ENCODE assay signal across 9 mouse cellular contexts in the genomic region with DNA sequence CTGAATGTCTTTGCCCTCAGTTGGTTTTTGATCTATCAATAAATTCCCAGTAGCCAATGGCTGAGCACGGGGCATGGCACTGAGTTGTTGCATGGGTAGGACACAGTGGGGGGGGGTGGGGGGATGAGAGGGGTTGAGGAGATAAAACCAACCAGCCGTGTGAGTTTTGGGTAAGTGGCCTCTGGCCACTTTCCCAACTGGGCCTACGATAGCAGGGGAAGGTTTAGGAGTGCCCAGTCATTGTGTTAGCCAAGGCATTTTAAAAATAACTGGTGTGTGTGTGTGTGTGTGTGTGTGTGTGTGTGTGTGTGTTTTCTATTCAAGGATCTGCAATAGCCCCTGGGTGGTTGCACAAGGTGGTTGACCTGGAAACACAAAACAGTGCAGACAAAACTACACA. TPM values are rescaled to one million over a fixed set of nuclear protein-coding genes. Genes with fewer than 3 reads are reported as not detected.
A peak's percentile ranks its signal among the peaks of the same experiment; 100 is the strongest.
DNase-seq lines count a peak whose midpoint lies in the region; ATAC-seq and TF ChIP-seq lines count a peak whose summit lies in the region.
"Had no signal": no experiment of that assay in that cellular context is flagged by ENCODE, and none has a peak within 500 bp of the region (broad histone marks: within the 10 kb centered on the region; RNA-seq: fewer than 3 reads in every experiment).

No protein-coding gene starts in this region.

- H3K36me3 ChIP-seq in kidney, adult 2 months (ENCODE audit: control insufficient read depth, insufficient read depth, low read length): no peaks in the 10 kb centered on the region
- no peaks in the 10 kb centered on the region for H3K36me3 ChIP-seq in kidney, embryonic 15.5 days
- no peaks in the 10 kb centered on the region for H3K36me3 ChIP-seq in heart, embryonic 16.5 days (ENCODE audit: control insufficient read depth, insufficient read depth)
- no peaks in the 10 kb centered on the region for H3K36me3 ChIP-seq in liver, postnatal 0 days (replicated peaks; ENCODE audit: insufficient read depth, low read length)
- H3K36me3 ChIP-seq: lung, embryonic 15.5 days had no signal

- 20% methylated on average over 3 of the region's 3 CpGs for WGBS in kidney, adult 2 months
- WGBS in kidney, embryonic 15.5 days: 18% methylated on average over 3 of the region's 3 CpGs
- 10% methylated on average over 3 of the region's 3 CpGs for WGBS in heart, embryonic 16.5 days
- 9% methylated on average over 3 of the region's 3 CpGs for WGBS in liver, postnatal 0 days (ENCODE audit: insufficient replicate concordance)

- H3K9me3 ChIP-seq in kidney, embryonic 15.5 days (replicated peaks): no peaks in the 10 kb centered on the region
- H3K9me3 ChIP-seq in heart, embryonic 16.5 days (replicated peaks; ENCODE audit: control insufficient read depth, low read length): no peaks in the 10 kb centered on the region
- H3K9me3 ChIP-seq in liver, postnatal 0 days (ENCODE audit: low read length): no peaks in the 10 kb centered on the region
- H3K9me3 ChIP-seq: lung, embryonic 15.5 days had no signal

- no peak for TF ChIP-seq POLR2A in kidney, adult 2 months (IDR thresholded peaks at IDR 0.05; ENCODE audit: low read depth, low read length)

- no peaks in the 10 kb centered on the region for H3K27me3 ChIP-seq in kidney, adult 2 months (replicated peaks; ENCODE audit: control insufficient read depth, insufficient read depth, low read length)
- no peaks in the 10 kb centered on the region for H3K27me3 ChIP-seq in kidney, embryonic 15.5 days
- H3K27me3 ChIP-seq in heart, embryonic 16.5 days (ENCODE audit: control insufficient read depth, insufficient read depth, low read length): no peaks in the 10 kb centered on the region
- H3K27me3 ChIP-seq in liver, postnatal 0 days (ENCODE audit: insufficient read depth, low read length): no peaks in the 10 kb centered on the region
- H3K27me3 ChIP-seq: lung, embryonic 15.5 days had no signal

- no peak overlapping the region for H3K4me3 ChIP-seq in kidney, adult 2 months (ENCODE audit: insufficient read depth, low read depth, low read length)
- H3K4me3 ChIP-seq in kidney, embryonic 15.5 days (replicated peaks): no peak overlapping the region
- no peak overlapping the region for H3K4me3 ChIP-seq in heart, embryonic 16.5 days (ENCODE audit: low read length)
- no peak overlapping the region for H3K4me3 ChIP-seq in liver, postnatal 0 days (ENCODE audit: low read depth, low read length)
- H3K4me3 ChIP-seq: lung, embryonic 15.5 days had no signal

- no peak for TF ChIP-seq CTCF in kidney, adult 2 months (conservative IDR thresholded peaks at IDR 0.05; ENCODE audit: insufficient read depth, insufficient read length, low read depth, low read length)
- TF ChIP-seq CTCF in liver, postnatal 0 days (IDR thresholded peaks at IDR 0.05; ENCODE audit: low read depth): no peak

- H3K4me1 ChIP-seq in kidney, adult 2 months (ENCODE audit: control insufficient read depth, insufficient read depth, low read length): peaks cover 41% of the 10 kb centered on the region
- H3K4me1 ChIP-seq in kidney, embryonic 15.5 days: peaks cover 34% of the 10 kb centered on the region
- peaks cover 28% of the 10 kb centered on the region for H3K4me1 ChIP-seq in heart, embryonic 16.5 days (ENCODE audit: control insufficient read depth, insufficient read depth, low read length)
- H3K4me1 ChIP-seq in liver, postnatal 0 days (ENCODE audit: insufficient read depth): peaks cover 53% of the 10 kb centered on the region

- TF ChIP-seq EP300 in liver, postnatal 0 days (IDR thresholded peaks at IDR 0.05; ENCODE audit: low read depth): no peak

- H3K9ac ChIP-seq in kidney, embryonic 15.5 days: no peak overlapping the region
- H3K9ac ChIP-seq in heart, embryonic 16.5 days (ENCODE audit: low read length): no peak overlapping the region; the same call in 1 of the 2 replicates
- no peak overlapping the region for H3K9ac ChIP-seq in liver, postnatal 0 days (replicated peaks)
- H3K9ac ChIP-seq: lung, embryonic 15.5 days had no signal

- H3K4me2 ChIP-seq in kidney, embryonic 15.5 days: no peak overlapping the region
- H3K4me2 ChIP-seq in heart, embryonic 16.5 days (ENCODE audit: low read depth, low read length): no peak overlapping the region
- H3K4me2 ChIP-seq in liver, postnatal 0 days (ENCODE audit: low read depth, low read length): no peak overlapping the region
- H3K4me2 ChIP-seq: lung, embryonic 15.5 days had no signal

- DNase-seq in kidney, adult 2 months: no peak
- DNase-seq in heart, adult 8-10 months (ENCODE audit: low spot score): peak; percentile 36
- DNase-seq in liver, postnatal 0 days: no peak
- DNase-seq in right cerebral cortex, postnatal 14 days: no peak
- DNase-seq in adrenal gland, adult 8-10 months: no peak
- DNase-seq: adrenal gland, postnatal 10 days had no signal

- peak overlapping the region; percentile 36; the same call in 1 of the 2 replicates for H3K27ac ChIP-seq in kidney, adult 2 months (ENCODE audit: insufficient read depth, low read depth, low read length)
- no peak overlapping the region for H3K27ac ChIP-seq in kidney, embryonic 15.5 days
- peak overlapping the region; percentile 53 for H3K27ac ChIP-seq in heart, embryonic 16.5 days (ENCODE audit: low read length)
- H3K27ac ChIP-seq in liver, postnatal 0 days (ENCODE audit: low read depth): 0 out of 2 replicates have a peak overlapping the region, but pooled peaks have one; percentile 71

- no peak for ATAC-seq in kidney, embryonic 15.5 days (replicated peaks; ENCODE audit: low FRiP score)
- ATAC-seq in heart, embryonic 16.5 days (replicated peaks; ENCODE audit: extremely low read depth, insufficient read depth, low FRiP score): peak; percentile 86
- ATAC-seq in liver, postnatal 0 days: peak; percentile 16; the same call in 1 of the 2 replicates

RNA-seq across cellular contexts. Expression of a gene that starts 12.4 kb away (rescaled TPM):
- 36.1 and 46.6 TPM in 2 replicates for polyA plus RNA-seq in kidney, adult 2 months (2012; rRNA removed)
- polyA plus RNA-seq in kidney, embryonic 15.5 days (2015; fragmentation: Nextera tagmentation; extraction: Ambion mirVana): 31.5 and 32.6 TPM in 2 replicates
- total RNA-seq in heart, adult 8-10 months (2022): 100 to 1,000 TPM; 112 to 123 (median 116) TPM
- polyA plus RNA-seq in heart, embryonic 16.5 days (2015; fragmentation: Nextera tagmentation; extraction: Ambion mirVana): 29.0 and 31.3 TPM in 2 replicates
- polyA plus RNA-seq in liver, postnatal 0 days (2015; fragmentation: Nextera tagmentation; extraction: Ambion mirVana): 14.8 and 17.3 TPM in 2 replicates
- total RNA-seq in adrenal gland, adult 8-10 months (2022): 100 to 1,000 TPM; 143 to 180 (median 160) TPM

RNA-seq across cellular contexts. Expression of a gene that starts 21.9 kb away (rescaled TPM):
- polyA plus RNA-seq in kidney, adult 2 months (2012; rRNA removed): 343 and 361 TPM in 2 replicates
- 13.6 and 14.6 TPM in 2 replicates for polyA plus RNA-seq in kidney, embryonic 15.5 days (2015; fragmentation: Nextera tagmentation; extraction: Ambion mirVana)
- total RNA-seq in heart, adult 8-10 months (2022): 10 to 100 TPM; 31.4 to 42.1 (median 34.4) TPM
- 10.9 and 12.2 TPM in 2 replicates for polyA plus RNA-seq in heart, embryonic 16.5 days (2015; fragmentation: Nextera tagmentation; extraction: Ambion mirVana)
- 112 and 113 TPM in 2 replicates for polyA plus RNA-seq in liver, postnatal 0 days (2015; fragmentation: Nextera tagmentation; extraction: Ambion mirVana)
- total RNA-seq in adrenal gland, adult 8-10 months (2022): 100 to 1,000 TPM; 160 to 274 (median 195) TPM

RNA-seq across cellular contexts. Expression of a gene that starts 58.4 kb away (rescaled TPM):
- 87.3 and 102 TPM in 2 replicates for polyA plus RNA-seq in kidney, adult 2 months (2012; rRNA removed)
- 560 and 580 TPM in 2 replicates for polyA plus RNA-seq in kidney, embryonic 15.5 days (2015; fragmentation: Nextera tagmentation; extraction: Ambion mirVana)
- 100 to 1,000 TPM; 123 to 130 (median 127) TPM for total RNA-seq in heart, adult 8-10 months (2022)
- polyA plus RNA-seq in heart, embryonic 16.5 days (2015; fragmentation: Nextera tagmentation; extraction: Ambion mirVana): 359 and 373 TPM in 2 replicates
- 164 and 168 TPM in 2 replicates for polyA plus RNA-seq in liver, postnatal 0 days (2015; fragmentation: Nextera tagmentation; extraction: Ambion mirVana)
- 100 to 1,000 TPM; 232 to 302 (median 271) TPM for total RNA-seq in adrenal gland, adult 8-10 months (2022)

RNA-seq across cellular contexts. Expression of a gene that starts 58.4 kb away (rescaled TPM):
- 10.8 and 13.6 TPM in 2 replicates for polyA plus RNA-seq in kidney, adult 2 months (2012; rRNA removed)
- 13.4 and 13.9 TPM in 2 replicates for polyA plus RNA-seq in kidney, embryonic 15.5 days (2015; fragmentation: Nextera tagmentation; extraction: Ambion mirVana)
- 10 to 100 TPM; 17.2 to 22.2 (median 20.3) TPM for total RNA-seq in heart, adult 8-10 months (2022)
- 14.4 and 14.8 TPM in 2 replicates for polyA plus RNA-seq in heart, embryonic 16.5 days (2015; fragmentation: Nextera tagmentation; extraction: Ambion mirVana)
- 9.3 and 12.1 TPM in 2 replicates for polyA plus RNA-seq in liver, postnatal 0 days (2015; fragmentation: Nextera tagmentation; extraction: Ambion mirVana)
- total RNA-seq in adrenal gland, adult 8-10 months (2022): 10 to 100 TPM; 25.9 to 29.7 (median 27.9) TPM
